Mouse (Mus musculus): ENCODE results near the gene Cdip1. TPM values are rescaled to one million over a fixed set of nuclear protein-coding genes. Genes with fewer than 3 reads are reported as not detected.
"Not testable (repeated sequence)": the region's sequence is repeated elsewhere in the genome, so short reads cannot be mapped to it uniquely, and the experiment has no call there.

The Cdip1 gene
- polyA plus RNA-seq, 1 experiment, result 44.9 TPM

DNA sequence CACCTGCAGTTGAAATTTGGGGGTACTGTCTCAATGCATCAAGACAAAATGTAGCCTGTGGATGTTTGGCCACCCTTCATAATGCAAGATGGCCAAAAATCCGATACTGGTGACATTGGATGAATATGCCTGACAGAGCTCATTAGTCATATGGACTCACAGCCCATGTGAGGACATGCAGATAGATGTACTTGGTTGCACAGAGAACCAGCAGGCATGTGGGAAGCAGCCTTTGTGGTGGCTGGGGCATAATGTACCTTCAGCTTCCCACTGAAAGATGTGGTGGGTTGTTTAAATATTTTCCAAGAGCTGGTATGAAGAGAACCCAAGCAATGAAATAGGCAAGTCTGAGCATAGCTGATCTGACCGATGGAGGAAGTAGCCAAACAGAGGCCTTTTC is 43.8 kb upstream of the Cdip1 start:
- H3K79me2 ChIP-seq (ENCODE audit: control insufficient read depth, insufficient read depth), result no peaks in the 10 kb centered on the region
- H3K27me3 ChIP-seq (ENCODE audit: control insufficient read depth, insufficient read depth, insufficient read length), result no peaks in the 10 kb centered on the region
- H3ac ChIP-seq (ENCODE audit: control insufficient read depth, insufficient read length), result no peak overlapping the region
- TF ChIP-seq POLR2A (IDR thresholded peaks at IDR 0.05; ENCODE audit: insufficient read length, low read depth) (no peak), MYOD1 (IDR thresholded peaks at IDR 0.05; ENCODE audit: control insufficient read depth in 1 of 3, insufficient read length in 2 of 3, low read depth in 2 of 3) (no peak), CEBPB (IDR thresholded peaks at IDR 0.05; ENCODE audit: insufficient read depth, poor library complexity, severe bottlenecking) (no peak), MAX (IDR thresholded peaks at IDR 0.05; ENCODE audit: low read depth) (no peak), USF1 (IDR thresholded peaks at IDR 0.05; ENCODE audit: low read depth) (no peak), REST (IDR thresholded peaks at IDR 0.05; ENCODE audit: insufficient read depth, insufficient read length) (no peak), E2F4 (IDR thresholded peaks at IDR 0.05; ENCODE audit: insufficient read depth) (no peak), POLR2AphosphoS2 (IDR thresholded peaks at IDR 0.05; ENCODE audit: insufficient read length, low read depth) (no peak), TCF12 (IDR thresholded peaks at IDR 0.05; ENCODE audit: insufficient read depth, poor library complexity, severe bottlenecking) (no peak), MYOG (IDR thresholded peaks at IDR 0.05; ENCODE audit: control insufficient read depth in 1 of 3, insufficient read depth in 1 of 3, insufficient read length in 2 of 3, low read depth in 2 of 3) (no peak), TCF3 (IDR thresholded peaks at IDR 0.05; ENCODE audit: insufficient read length, low read depth) (no peak), SRF (IDR thresholded peaks at IDR 0.05; ENCODE audit: control insufficient read depth, insufficient read length, low read depth) (no peak)
- H3K4me3 ChIP-seq, result no peak overlapping the region
- H3K36me3 ChIP-seq (ENCODE audit: control insufficient read depth, insufficient read depth), result no peaks in the 10 kb centered on the region
- H3K4me2 ChIP-seq (ENCODE audit: low read depth), result no peak overlapping the region

DNA sequence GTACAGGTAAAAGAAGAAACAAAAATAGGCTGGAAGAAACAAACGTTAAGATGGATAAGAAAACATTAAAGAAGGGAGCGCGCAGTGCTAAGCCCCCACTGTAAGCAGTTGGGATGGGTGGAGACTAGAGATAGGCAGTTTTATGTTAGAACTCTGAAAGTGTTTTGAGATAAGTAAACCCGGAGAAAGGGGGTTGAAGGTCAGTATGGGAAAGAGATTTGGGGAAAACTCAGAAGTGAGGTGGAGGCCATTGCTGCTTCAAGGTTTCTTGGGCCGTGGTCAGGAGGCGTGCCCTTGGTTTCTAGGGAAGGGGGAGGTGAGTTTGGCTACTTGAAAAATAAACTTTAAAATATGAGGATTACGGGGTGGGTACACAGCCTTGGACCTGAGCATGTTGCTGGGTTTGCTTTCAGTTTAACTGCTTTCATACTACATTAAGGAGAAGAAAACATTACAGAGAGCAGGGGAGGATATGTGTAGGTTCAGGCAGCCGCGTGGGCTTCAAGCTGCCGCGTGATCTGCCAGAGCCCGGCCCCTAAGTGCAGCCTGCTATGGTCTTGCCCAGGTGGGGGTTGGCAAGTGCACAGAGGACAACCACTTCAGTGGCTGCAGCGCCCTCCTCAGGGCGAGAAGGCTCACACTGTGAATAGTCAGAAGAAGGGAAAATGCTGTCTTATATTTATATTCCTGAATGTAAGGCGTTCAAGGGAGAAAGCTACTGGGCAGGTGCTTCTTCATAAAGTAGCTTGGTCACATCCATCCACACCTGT is 41.7 kb upstream of the Cdip1 start:
- Histone ChIP-seq H3ac (ENCODE audit: control insufficient read depth, insufficient read length) (no peak overlapping the region), H3K4me2 (ENCODE audit: low read depth) (no peak overlapping the region), H3K79me2 (ENCODE audit: control insufficient read depth, insufficient read depth) (no peaks in the 10 kb centered on the region), H3K27me3 (ENCODE audit: control insufficient read depth, insufficient read depth, insufficient read length) (no peaks in the 10 kb centered on the region), H3K4me3 (no peak overlapping the region), H3K36me3 (ENCODE audit: control insufficient read depth, insufficient read depth) (no peaks in the 10 kb centered on the region)
- TF ChIP-seq E2F4 (IDR thresholded peaks at IDR 0.05; ENCODE audit: insufficient read depth) (no peak), POLR2AphosphoS2 (IDR thresholded peaks at IDR 0.05; ENCODE audit: insufficient read length, low read depth) (no peak), TCF12 (IDR thresholded peaks at IDR 0.05; ENCODE audit: insufficient read depth, poor library complexity, severe bottlenecking) (no peak), MAX (IDR thresholded peaks at IDR 0.05; ENCODE audit: low read depth) (no peak), POLR2A (IDR thresholded peaks at IDR 0.05; ENCODE audit: insufficient read length, low read depth) (no peak)

DNA sequence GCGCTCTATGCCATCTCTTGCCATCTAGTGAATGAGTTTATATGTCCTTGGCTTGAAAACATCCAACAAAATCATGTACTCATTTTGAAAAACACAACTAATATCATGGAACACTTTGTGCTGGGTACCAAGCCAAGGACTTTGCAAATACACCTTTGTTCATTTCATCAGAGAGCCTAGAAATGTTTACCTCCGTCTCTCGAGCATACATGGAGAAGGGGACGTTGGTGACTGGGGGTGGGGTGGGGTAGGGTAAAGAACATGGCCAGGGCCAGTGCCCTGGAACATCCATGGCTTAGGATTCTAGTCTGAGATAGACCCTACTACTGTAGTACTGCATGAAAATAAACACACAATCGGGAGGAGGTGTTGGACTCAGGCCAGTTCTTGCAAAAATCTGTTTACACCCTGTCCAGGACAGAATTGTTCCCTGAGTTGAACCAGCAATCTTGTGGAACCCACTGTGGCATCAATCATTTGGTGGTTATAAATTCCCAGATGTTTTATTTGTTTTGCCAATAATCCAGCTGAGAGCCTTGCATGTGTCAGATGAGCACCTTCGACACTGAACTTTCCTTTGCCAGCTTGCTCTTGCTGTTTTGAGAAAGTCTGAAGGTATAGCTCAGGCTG is 39.3 kb upstream of the Cdip1 start:
- Histone ChIP-seq H3K79me2 (ENCODE audit: control insufficient read depth, insufficient read depth) (no peaks in the 10 kb centered on the region), H3K4me3 (no peak overlapping the region), H3K4me2 (ENCODE audit: low read depth) (no peak overlapping the region), H3ac (ENCODE audit: control insufficient read depth, insufficient read length) (no peak overlapping the region), H3K27me3 (ENCODE audit: control insufficient read depth, insufficient read depth, insufficient read length) (no peaks in the 10 kb centered on the region), H3K36me3 (ENCODE audit: control insufficient read depth, insufficient read depth) (no peaks in the 10 kb centered on the region)
- TF ChIP-seq CEBPB (IDR thresholded peaks at IDR 0.05; ENCODE audit: insufficient read depth, poor library complexity, severe bottlenecking), result no peak

DNA sequence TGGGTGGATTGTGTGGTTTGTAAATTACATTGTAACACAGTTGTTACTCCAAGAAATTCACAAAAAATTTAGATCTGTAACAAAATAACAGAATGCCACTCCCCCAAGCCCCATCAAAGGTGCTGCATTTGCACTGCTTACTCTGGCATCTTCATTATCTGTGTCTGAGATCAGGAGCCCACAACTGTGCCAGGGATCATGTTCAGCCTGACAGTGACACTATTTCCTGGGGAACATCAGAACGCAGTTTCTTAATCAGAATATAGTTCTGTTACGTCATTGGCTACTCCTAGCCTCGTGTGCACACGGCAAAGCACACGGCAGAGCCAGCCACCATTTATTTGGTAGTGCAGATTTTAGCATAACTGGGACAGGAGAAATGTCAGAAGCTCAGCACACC is 37.5 kb upstream of the Cdip1 start:
- Histone ChIP-seq H3K36me3 (ENCODE audit: control insufficient read depth, insufficient read depth) (no peaks in the 10 kb centered on the region), H3ac (ENCODE audit: control insufficient read depth, insufficient read length) (no peak overlapping the region), H3K27me3 (ENCODE audit: control insufficient read depth, insufficient read depth, insufficient read length) (no peaks in the 10 kb centered on the region), H3K4me3 (no peak overlapping the region), H3K4me2 (ENCODE audit: low read depth) (no peak overlapping the region), H3K79me2 (ENCODE audit: control insufficient read depth, insufficient read depth) (no peaks in the 10 kb centered on the region)
- no peak for TF ChIP-seq E2F4 (IDR thresholded peaks at IDR 0.05; ENCODE audit: insufficient read depth)

DNA sequence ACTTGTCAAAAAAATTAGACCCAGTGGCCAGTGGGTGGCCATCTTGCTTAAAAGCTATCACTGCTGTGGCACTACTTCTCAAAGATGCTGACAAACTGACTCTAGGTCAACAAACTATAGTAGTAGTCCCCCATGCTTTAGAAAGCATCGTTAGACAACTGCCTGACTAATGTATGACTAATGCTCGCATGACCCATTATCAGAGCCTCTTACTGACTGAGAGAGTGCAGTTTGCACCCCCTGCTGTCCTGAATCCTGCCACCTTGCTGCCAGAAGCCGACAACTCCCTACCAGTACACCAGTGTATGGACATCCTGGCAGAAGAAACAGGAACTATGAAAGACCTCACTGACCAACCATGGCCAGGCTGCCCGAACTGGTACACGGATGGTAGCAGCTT is 34.4 kb upstream of the Cdip1 start:
- H3K4me2 ChIP-seq (ENCODE audit: low read depth); H3K36me3 ChIP-seq (ENCODE audit: control insufficient read depth, insufficient read depth); H3K79me2 ChIP-seq (ENCODE audit: control insufficient read depth, insufficient read depth); H3K4me3 ChIP-seq; H3K27me3 ChIP-seq (ENCODE audit: control insufficient read depth, insufficient read depth, insufficient read length); H3ac ChIP-seq (ENCODE audit: control insufficient read depth, insufficient read length): not testable (repeated sequence)

DNA sequence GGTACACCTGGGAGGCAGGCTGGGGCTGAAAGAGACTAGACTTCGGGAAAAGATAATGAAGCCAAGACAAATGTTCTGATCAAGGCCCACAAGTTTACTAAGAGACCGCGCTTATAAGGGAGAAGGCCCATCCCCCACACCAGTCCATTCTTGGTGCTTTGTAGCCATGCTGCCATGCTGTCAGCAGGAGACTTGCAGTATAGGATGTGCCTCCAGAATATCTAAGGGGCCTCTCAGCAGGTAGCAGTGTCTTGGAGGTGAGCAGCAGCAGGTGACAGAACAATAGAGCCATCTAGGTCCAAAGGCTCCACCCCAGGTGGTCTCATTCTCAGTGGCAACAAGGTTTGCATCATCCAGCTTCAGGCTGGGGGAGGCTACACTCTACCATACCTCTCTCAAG is 28.3 kb upstream of the Cdip1 start:
- H3K79me2 ChIP-seq (ENCODE audit: control insufficient read depth, insufficient read depth), result no peaks in the 10 kb centered on the region
- H3K4me3 ChIP-seq, result no peak overlapping the region
- TF ChIP-seq MAX (IDR thresholded peaks at IDR 0.05; ENCODE audit: low read depth) (no peak), REST (IDR thresholded peaks at IDR 0.05; ENCODE audit: insufficient read depth, insufficient read length) (no peak), CEBPB (IDR thresholded peaks at IDR 0.05; ENCODE audit: insufficient read depth, poor library complexity, severe bottlenecking) (no peak)

More for the DNA sequence above, 28.3 kb upstream of the Cdip1 start:
- H3ac ChIP-seq (ENCODE audit: control insufficient read depth, insufficient read length), result no peak overlapping the region
- H3K36me3 ChIP-seq (ENCODE audit: control insufficient read depth, insufficient read depth), result no peaks in the 10 kb centered on the region
- H3K4me2 ChIP-seq (ENCODE audit: low read depth), result no peak overlapping the region
- H3K27me3 ChIP-seq (ENCODE audit: control insufficient read depth, insufficient read depth, insufficient read length), result no peaks in the 10 kb centered on the region
